Mouse (Mus musculus): ENCODE results near the gene Pcp4l1.

DNA sequence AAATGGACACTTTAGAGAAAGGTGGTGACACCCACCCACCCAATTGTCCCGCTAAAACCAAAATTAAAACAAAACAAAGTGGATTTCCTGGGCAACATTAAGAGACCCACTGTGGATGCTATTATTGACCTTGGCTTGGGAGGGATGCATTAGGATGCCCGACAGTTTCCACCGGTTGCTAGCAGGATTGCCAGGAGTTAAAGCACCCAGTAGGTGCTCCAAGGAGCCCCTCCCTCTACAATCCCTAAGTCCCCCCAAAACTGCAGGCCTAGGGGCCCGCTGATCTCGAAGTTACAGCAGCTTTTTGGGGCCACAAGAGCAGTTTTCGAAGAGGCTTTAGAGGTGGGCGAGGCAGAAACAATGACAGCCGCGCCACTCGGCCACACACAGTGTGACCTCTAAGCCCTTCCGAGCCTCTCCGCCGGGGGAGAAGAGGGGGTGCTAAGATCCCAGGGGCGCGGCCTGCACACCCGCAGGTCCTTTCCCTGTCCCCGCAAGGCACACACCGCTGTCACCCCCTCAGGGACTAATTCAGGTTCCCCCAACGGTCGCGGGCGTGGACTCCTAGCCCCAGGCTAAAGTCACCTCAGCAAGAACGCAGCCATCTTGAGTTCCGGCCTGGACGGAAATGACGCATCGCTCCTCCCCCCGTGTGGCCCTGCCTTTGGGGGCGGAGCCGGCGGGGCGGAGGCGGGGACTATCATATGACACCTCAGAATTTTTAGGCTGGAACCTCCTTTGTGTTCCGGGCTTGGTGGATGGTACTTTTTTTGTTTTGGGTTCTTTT lies 45.9 kb downstream of the Pcp4l1 start, which contains the start of the genes Sdhc and Mpz:
- TF ChIP-seq EP300 (IDR thresholded peaks at IDR 0.05; ENCODE audit: low read depth) (no peak), CTCF (IDR thresholded peaks at IDR 0.05; ENCODE audit: low read depth) (no peak)

All from heart, postnatal 0 days (tissue).